In genomic region chr6:147606666-147607065, GRCm38 (mm10) we compare ENCODE assay signal across 27 mouse cellular contexts.
DNase-seq lines count a peak whose midpoint lies in the region; ATAC-seq lines count a peak whose summit lies in the region.
"Had no signal": no experiment of that assay in that cellular context is flagged by ENCODE, and none has a peak within 500 bp of the region (broad histone marks: within the 10 kb centered on the region; RNA-seq: fewer than 3 reads in every experiment).

No protein-coding gene starts in this region.

- peaks cover 37% of the 10 kb centered on the region for H3K4me1 ChIP-seq in heart, embryonic 13.5 days
- H3K4me1 ChIP-seq: embryonic facial prominence, embryonic 13.5 days; forebrain, embryonic 15.5 days; hindbrain, embryonic 13.5 days; limb, embryonic 12.5 days had no signal

- ATAC-seq in heart, embryonic 13.5 days (ENCODE audit: extremely low read depth, insufficient number of reproducible peaks, low FRiP score, low TSS enrichment): no peak
- ATAC-seq in hematopoietic stem cell, adult 5-6 weeks (replicated peaks in 1 of 2; ENCODE audit: insufficient read depth in 1 of 2, low FRiP score in 2 of 2, low TSS enrichment in 1 of 2, low read depth in 1 of 2, poor library complexity in 2 of 2, severe bottlenecking in 2 of 2): peak; percentile 60 to 74
- peak; percentile 90 for ATAC-seq in megakaryocyte progenitor cell, adult 5-6 weeks (replicated peaks; ENCODE audit: poor library complexity)
- ATAC-seq in inflammation-experienced regulatory T-cells, adult 6 months: no peak
- ATAC-seq: CD4-positive, CD25-positive, alpha-beta regulatory T cell, adult 4 months; forebrain, embryonic 15.5 days had no signal

- intact Hi-C loops in heart, postnatal 25 days (cut with DNase I): no loop called here

- no peak for DNase-seq in heart, postnatal 25 days (ENCODE audit: low spot score)
- DNase-seq in thymus, postnatal 0 days (ENCODE audit: low spot score): peak; percentile 17
- DNase-seq in thymus, postnatal 36 days: no peak
- DNase-seq in layer of hippocampus, postnatal 25 days (ENCODE audit: extremely low spot score in 1 of 2, low spot score in 1 of 2): no peak
- DNase-seq: adrenal gland, postnatal 25 days; cerebellum, adult 11-12 months; cerebellum, adult 9-11 months; gastrocnemius, postnatal 10 days; kidney, adult 11 months; kidney, postnatal 14 days; layer of hippocampus, adult 9-11 months; lung, postnatal 36 days; retina, postnatal 1 day; right cerebral cortex, postnatal 14 days had no signal

- no peaks in the 10 kb centered on the region for H3K27me3 ChIP-seq in heart, embryonic 13.5 days (replicated peaks)
- H3K27me3 ChIP-seq: embryonic facial prominence, embryonic 13.5 days; forebrain, embryonic 15.5 days; hindbrain, embryonic 13.5 days; limb, embryonic 12.5 days; liver, embryonic 15.5 days; midbrain, embryonic 12.5 days had no signal

- H3K36me3 ChIP-seq in heart, embryonic 13.5 days: no peaks in the 10 kb centered on the region
- H3K36me3 ChIP-seq: embryonic facial prominence, embryonic 13.5 days; forebrain, embryonic 10.5 days; forebrain, embryonic 15.5 days; limb, embryonic 12.5 days; liver, embryonic 15.5 days; midbrain, embryonic 12.5 days had no signal

- H3K9me3 ChIP-seq in heart, embryonic 13.5 days: no peaks in the 10 kb centered on the region
- H3K9me3 ChIP-seq: embryonic facial prominence, embryonic 13.5 days; forebrain, embryonic 10.5 days; forebrain, embryonic 15.5 days; hindbrain, embryonic 13.5 days; limb, embryonic 12.5 days; liver, embryonic 15.5 days; midbrain, embryonic 12.5 days had no signal

- H3K9ac ChIP-seq in heart, embryonic 13.5 days: peak overlapping the region; percentile 37; the same call in 1 of the 2 replicates
- H3K9ac ChIP-seq: embryonic facial prominence, embryonic 13.5 days; forebrain, embryonic 15.5 days; hindbrain, embryonic 13.5 days; limb, embryonic 12.5 days; liver, embryonic 15.5 days; midbrain, embryonic 12.5 days had no signal

- no peak overlapping the region for H3K4me3 ChIP-seq in heart, embryonic 13.5 days
- H3K4me3 ChIP-seq: embryonic facial prominence, embryonic 13.5 days; forebrain, embryonic 10.5 days; forebrain, embryonic 15.5 days; hindbrain, embryonic 13.5 days; limb, embryonic 12.5 days; liver, embryonic 15.5 days; midbrain, embryonic 12.5 days had no signal

- no peak overlapping the region for H3K4me2 ChIP-seq in heart, embryonic 13.5 days
- H3K4me2 ChIP-seq: embryonic facial prominence, embryonic 13.5 days; forebrain, embryonic 15.5 days; heart, embryonic 11.5 days; hindbrain, embryonic 13.5 days; limb, embryonic 12.5 days; liver, embryonic 15.5 days; midbrain, embryonic 12.5 days had no signal

- no peak overlapping the region for H3K27ac ChIP-seq in heart, embryonic 13.5 days (replicated peaks)
- H3K27ac ChIP-seq: embryonic facial prominence, embryonic 13.5 days; forebrain, embryonic 10.5 days; forebrain, embryonic 15.5 days; hindbrain, embryonic 13.5 days; limb, embryonic 12.5 days; liver, embryonic 15.5 days; midbrain, embryonic 12.5 days had no signal

- 56% methylated on average over 10 of the region's 10 CpGs for WGBS in heart, embryonic 13.5 days

Comparison
In these comparisons a context has a peak if more than half of its experiments do, and no peak if none do; other contexts are left out.
1. ATAC-seq: peak in hematopoietic stem cell, adult 5-6 weeks (2 of 2) and megakaryocyte progenitor cell, adult 5-6 weeks (single experiment); none in heart, embryonic 13.5 days (single experiment) and inflammation-experienced regulatory T-cells, adult 6 months (single experiment).